Mouse (Mus musculus) olfactory bulb, adult 2 months (tissue): Measurements from ENCODE around the gene Fyb.

Experiments
- CTCF ChIP-seq: fragments of 200-500 bp; IDR thresholded peaks from 2 replicates; pipeline ENCODE4 v1.5.1; 2012; ENCODE audit warnings: low read depth, mild to moderate bottlenecking, low read length, moderate library complexity; ENCODE audit not compliant: insufficient read depth
- POLR2A ChIP-seq: fragments of 200-500 bp; IDR thresholded peaks from 2 replicates; pipeline ENCODE4 v1.6.1; 2012; ENCODE audit warnings: mild to moderate bottlenecking, low read depth, low read length, moderate library complexity; ENCODE audit not compliant: insufficient read depth

DNA sequence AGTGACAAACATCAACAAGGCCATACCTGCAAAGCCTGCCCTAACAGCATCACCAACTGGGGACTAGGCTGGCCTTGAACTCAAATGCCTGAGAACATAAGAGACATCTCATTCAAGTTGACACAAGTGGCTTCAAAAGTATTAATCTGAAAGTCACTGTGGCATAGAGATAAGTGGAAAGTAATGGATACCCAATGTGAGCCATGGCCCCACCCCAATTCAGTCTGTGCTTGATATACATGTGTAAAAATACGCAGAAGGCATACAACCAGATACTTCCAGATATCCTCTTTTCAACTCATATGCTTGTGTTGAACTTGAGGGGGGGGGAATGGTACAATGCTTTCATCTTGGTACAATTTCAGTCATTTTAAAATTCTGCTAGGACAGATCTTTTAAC lies 124.4 kb downstream of the Fyb start:
- TF ChIP-seq CTCF (no peak), POLR2A (no peak)
